Comparison of ENCODE assay signal across 10 mouse cellular contexts in genomic region chr12:55720319-55720718, GRCm38 (mm10).
A peak's percentile ranks its signal among the peaks of the same experiment; 100 is the strongest.
DNase-seq lines count a peak whose midpoint lies in the region; ATAC-seq and TF ChIP-seq lines count a peak whose summit lies in the region.
"Had no signal": no experiment of that assay in that cellular context is flagged by ENCODE, and none has a peak within 500 bp of the region (broad histone marks: within the 10 kb centered on the region; RNA-seq: fewer than 3 reads in every experiment).

No protein-coding gene starts in this region.

- H3K9ac ChIP-seq in intestine, postnatal 0 days (ENCODE audit: low read depth, low read length) = no peak overlapping the region
- H3K9ac ChIP-seq in intestine, embryonic 16.5 days (ENCODE audit: low read depth, low read length) = no peak overlapping the region
- H3K9ac ChIP-seq: lung, embryonic 15.5 days had no signal

- no peaks in the 10 kb centered on the region for H3K27me3 ChIP-seq in intestine, postnatal 0 days (replicated peaks; ENCODE audit: control insufficient read depth, insufficient read depth, low read length)
- H3K27me3 ChIP-seq in intestine, embryonic 16.5 days (replicated peaks; ENCODE audit: control insufficient read depth, insufficient read depth, low read length) = no peaks in the 10 kb centered on the region
- no peaks in the 10 kb centered on the region for H3K27me3 ChIP-seq in E14TG2a.4 (ENCODE audit: insufficient read depth, low read length)
- H3K27me3 ChIP-seq: lung, embryonic 15.5 days had no signal

- H3K36me3 ChIP-seq in intestine, postnatal 0 days (ENCODE audit: control insufficient read depth, insufficient read depth) = peaks cover 30% of the 10 kb centered on the region
- peaks cover 3% of the 10 kb centered on the region; the same call in 1 of the 2 replicates for H3K36me3 ChIP-seq in intestine, embryonic 16.5 days (ENCODE audit: control insufficient read depth, insufficient read depth, low read length)
- H3K36me3 ChIP-seq in E14TG2a.4 (ENCODE audit: insufficient read depth, low read length) = peaks cover 35% of the 10 kb centered on the region

- no peaks in the 10 kb centered on the region for H3K4me1 ChIP-seq in intestine, postnatal 0 days (replicated peaks; ENCODE audit: control insufficient read depth, insufficient read depth, low read length)
- no peaks in the 10 kb centered on the region for H3K4me1 ChIP-seq in intestine, embryonic 16.5 days (ENCODE audit: control insufficient read depth, insufficient read depth, low read length)
- H3K4me1 ChIP-seq in E14TG2a.4 (replicated peaks; ENCODE audit: low read depth, low read length) = no peaks in the 10 kb centered on the region
- H3K4me1 ChIP-seq: lung, embryonic 15.5 days had no signal

- no peaks in the 10 kb centered on the region for H3K9me3 ChIP-seq in intestine, postnatal 0 days (ENCODE audit: control insufficient read depth)
- no peaks in the 10 kb centered on the region for H3K9me3 ChIP-seq in intestine, embryonic 16.5 days (ENCODE audit: control insufficient read depth, low read length)
- no peaks in the 10 kb centered on the region for H3K9me3 ChIP-seq in E14TG2a.4 (ENCODE audit: low read length)
- H3K9me3 ChIP-seq: lung, embryonic 15.5 days had no signal

- H3K4me2 ChIP-seq in intestine, postnatal 0 days (replicated peaks; ENCODE audit: low read depth) = no peak overlapping the region
- H3K4me2 ChIP-seq in intestine, embryonic 16.5 days (ENCODE audit: low read depth, low read length) = no peak overlapping the region
- H3K4me2 ChIP-seq: lung, embryonic 15.5 days had no signal

- 78% methylated on average over 1 of the region's 1 CpGs for WGBS in intestine, postnatal 0 days
- WGBS in intestine, embryonic 16.5 days = 79% methylated on average over 1 of the region's 1 CpGs

- no peak overlapping the region for H3K27ac ChIP-seq in intestine, postnatal 0 days (ENCODE audit: low read depth, low read length)
- no peak overlapping the region for H3K27ac ChIP-seq in intestine, embryonic 16.5 days (ENCODE audit: low read length)
- H3K27ac ChIP-seq: lung, embryonic 15.5 days had no signal

- no peak overlapping the region for H3K4me3 ChIP-seq in intestine, postnatal 0 days (ENCODE audit: low read depth, low read length)
- no peak overlapping the region for H3K4me3 ChIP-seq in intestine, embryonic 16.5 days (ENCODE audit: low read length)
- no peak overlapping the region for H3K4me3 ChIP-seq in E14TG2a.4 (replicated peaks; ENCODE audit: low read length)
- H3K4me3 ChIP-seq: lung, embryonic 15.5 days had no signal

- no peak for ATAC-seq in intestine, postnatal 0 days
- no peak for ATAC-seq in intestine, embryonic 16.5 days
- no peak for ATAC-seq in erythroblast, adult 5-6 weeks (replicated peaks; ENCODE audit: low FRiP score, poor library complexity, severe bottlenecking)

- peak; percentile 79 for TF ChIP-seq CTCF in intestine, postnatal 0 days (IDR thresholded peaks at IDR 0.05; ENCODE audit: low read depth)
- TF ChIP-seq CTCF in E14TG2a.4 (conservative IDR thresholded peaks at IDR 0.05; ENCODE audit: low read length) = peak; percentile 90

- peak; percentile 78 for DNase-seq in 416B (ENCODE audit: low read depth)
- DNase-seq in embryo, embryonic 9.5 days (ENCODE audit: extremely low spot score) = peak; percentile 3
- no peak for DNase-seq in ovary, postnatal 10 days (ENCODE audit: low spot score)
- no peak for DNase-seq in layer of hippocampus, adult 11-12 months (ENCODE audit: low spot score)
- DNase-seq: heart, postnatal 36 days had no signal

Comparison
In these comparisons a context has a peak if more than half of its experiments do, and no peak if none do; other contexts are left out.
1. DNase-seq: peak in 416B (single experiment) and embryo, embryonic 9.5 days (single experiment); none in ovary, postnatal 10 days (single experiment) and layer of hippocampus, adult 11-12 months (single experiment).